Mouse (Mus musculus): ENCODE results near the gene Fam208a. TPM values are rescaled to one million over a fixed set of nuclear protein-coding genes. Genes with fewer than 3 reads are reported as not detected.

The Fam208a gene
- polyA plus RNA-seq, 1 experiment: 4.6 TPM

GRCm38 (mm10) chr14:27390663-27391062 lies 38.0 kb upstream of the Fam208a start:
- Histone ChIP-seq H3K27ac (ENCODE audit: insufficient read depth, low read length) (no peak overlapping the region), H3K36me3 (ENCODE audit: control insufficient read depth, insufficient read depth, low read length) (peaks cover 33% of the 10 kb centered on the region), H3K27me3 (ENCODE audit: control insufficient read depth, insufficient read depth, low read length) (no peaks in the 10 kb centered on the region), H3K4me3 (ENCODE audit: extremely low read depth, insufficient read depth, insufficient read length) (no peak overlapping the region), H3K4me1 (ENCODE audit: control insufficient read depth, insufficient read depth, insufficient read length) (peaks cover 4% of the 10 kb centered on the region; the same call in 1 of the 2 replicates)
- TF ChIP-seq CTCF (IDR thresholded peaks at IDR 0.05; ENCODE audit: extremely low read depth, insufficient read depth, insufficient read length, insufficient replicate concordance) (no peak), POLR2A (IDR thresholded peaks at IDR 0.05; ENCODE audit: low read depth, low read length) (no peak)
- WGBS: 38% methylated on average over 7 of the region's 7 CpGs
- no peak for DNase-seq (ENCODE audit: low read depth in 1 of 2, low spot score in 2 of 2)

GRCm38 (mm10) chr14:27391776-27392308 lies 36.8 kb upstream of the Fam208a start:
- Histone ChIP-seq H3K4me3 (ENCODE audit: extremely low read depth, insufficient read depth, insufficient read length) (no peak overlapping the region), H3K4me1 (ENCODE audit: control insufficient read depth, insufficient read depth, insufficient read length) (peaks cover 8% of the 10 kb centered on the region; the same call in 1 of the 2 replicates), H3K27me3 (ENCODE audit: control insufficient read depth, insufficient read depth, low read length) (no peaks in the 10 kb centered on the region), H3K36me3 (ENCODE audit: control insufficient read depth, insufficient read depth, low read length) (peaks cover 32% of the 10 kb centered on the region), H3K27ac (ENCODE audit: insufficient read depth, low read length) (peak overlapping the region; percentile 38; the same call in 1 of the 2 replicates)
- TF ChIP-seq POLR2A (IDR thresholded peaks at IDR 0.05; ENCODE audit: low read depth, low read length) (no peak), CTCF (IDR thresholded peaks at IDR 0.05; ENCODE audit: extremely low read depth, insufficient read depth, insufficient read length, insufficient replicate concordance) (no peak)
- no peak for DNase-seq (ENCODE audit: low read depth in 1 of 2, low spot score in 2 of 2)
- WGBS: 80% methylated on average over 9 of the region's 9 CpGs

GRCm38 (mm10) chr14:27392660-27393059 lies 36.0 kb upstream of the Fam208a start:
- Histone ChIP-seq H3K27ac (ENCODE audit: insufficient read depth, low read length) (no peak overlapping the region), H3K36me3 (ENCODE audit: control insufficient read depth, insufficient read depth, low read length) (peaks cover 28% of the 10 kb centered on the region), H3K4me1 (ENCODE audit: control insufficient read depth, insufficient read depth, insufficient read length) (peaks cover 11% of the 10 kb centered on the region; the same call in 1 of the 2 replicates), H3K27me3 (ENCODE audit: control insufficient read depth, insufficient read depth, low read length) (no peaks in the 10 kb centered on the region), H3K4me3 (ENCODE audit: extremely low read depth, insufficient read depth, insufficient read length) (no peak overlapping the region)
- TF ChIP-seq CTCF (IDR thresholded peaks at IDR 0.05; ENCODE audit: extremely low read depth, insufficient read depth, insufficient read length, insufficient replicate concordance): no peak
- no peak for TF ChIP-seq POLR2A (IDR thresholded peaks at IDR 0.05; ENCODE audit: low read depth, low read length)
- 88% methylated on average over 2 of the region's 2 CpGs for WGBS
- no peak for DNase-seq (ENCODE audit: low read depth in 1 of 2, low spot score in 2 of 2)

- Histone ChIP-seq H3K4me1 (ENCODE audit: control insufficient read depth, insufficient read depth, insufficient read length) (peaks cover 13% of the 10 kb centered on the region; the same call in 1 of the 2 replicates), H3K4me3 (ENCODE audit: extremely low read depth, insufficient read depth, insufficient read length) (no peak overlapping the region), H3K27ac (ENCODE audit: insufficient read depth, low read length) (no peak overlapping the region), H3K27me3 (ENCODE audit: control insufficient read depth, insufficient read depth, low read length) (no peaks in the 10 kb centered on the region), H3K36me3 (ENCODE audit: control insufficient read depth, insufficient read depth, low read length) (peaks cover 29% of the 10 kb centered on the region)
- no peak for TF ChIP-seq POLR2A (IDR thresholded peaks at IDR 0.05; ENCODE audit: low read depth, low read length)
- no peak for DNase-seq (ENCODE audit: low read depth in 1 of 2, low spot score in 2 of 2)
- WGBS: 92% methylated on average over 10 of the region's 10 CpGs
These were observed 34.8 kb upstream of the Fam208a start for GRCm38 (mm10) chr14:27393806-27394205.

- WGBS: 88% methylated on average over 7 of the region's 7 CpGs
- peaks cover 18% of the 10 kb centered on the region for H3K4me1 ChIP-seq (ENCODE audit: control insufficient read depth, insufficient read depth, insufficient read length)
- H3K4me3 ChIP-seq (ENCODE audit: extremely low read depth, insufficient read depth, insufficient read length): no peak overlapping the region
- H3K36me3 ChIP-seq (ENCODE audit: control insufficient read depth, insufficient read depth, low read length): peaks cover 45% of the 10 kb centered on the region
- H3K27ac ChIP-seq (ENCODE audit: insufficient read depth, low read length): no peak overlapping the region
- TF ChIP-seq CTCF (IDR thresholded peaks at IDR 0.05; ENCODE audit: extremely low read depth, insufficient read depth, insufficient read length, insufficient replicate concordance): no peak
- no peak for TF ChIP-seq POLR2A (IDR thresholded peaks at IDR 0.05; ENCODE audit: low read depth, low read length)
- DNase-seq (ENCODE audit: low read depth in 1 of 2, low spot score in 2 of 2): no peak
- H3K27me3 ChIP-seq (ENCODE audit: control insufficient read depth, insufficient read depth, low read length): no peaks in the 10 kb centered on the region
These were observed 32.2 kb upstream of the Fam208a start for GRCm38 (mm10) chr14:27396424-27396823.

GRCm38 (mm10) chr14:27397526-27397925 lies 31.1 kb upstream of the Fam208a start:
- Histone ChIP-seq H3K4me3 (ENCODE audit: extremely low read depth, insufficient read depth, insufficient read length) (no peak overlapping the region), H3K36me3 (ENCODE audit: control insufficient read depth, insufficient read depth, low read length) (peaks cover 46% of the 10 kb centered on the region), H3K27ac (ENCODE audit: insufficient read depth, low read length) (peak overlapping the region; percentile 68), H3K4me1 (ENCODE audit: control insufficient read depth, insufficient read depth, insufficient read length) (peaks cover 26% of the 10 kb centered on the region), H3K27me3 (ENCODE audit: control insufficient read depth, insufficient read depth, low read length) (no peaks in the 10 kb centered on the region)
- no peak for TF ChIP-seq POLR2A (IDR thresholded peaks at IDR 0.05; ENCODE audit: low read depth, low read length)
- no peak for TF ChIP-seq CTCF (IDR thresholded peaks at IDR 0.05; ENCODE audit: extremely low read depth, insufficient read depth, insufficient read length, insufficient replicate concordance)
- 37% methylated on average over 6 of the region's 6 CpGs for WGBS
- DNase-seq (ENCODE audit: low read depth in 1 of 2, low spot score in 2 of 2): peak in 1 of 2 experiments; percentile 36

- Histone ChIP-seq H3K27ac (ENCODE audit: insufficient read depth, low read length) (peak overlapping the region; percentile 45), H3K4me3 (ENCODE audit: extremely low read depth, insufficient read depth, insufficient read length) (no peak overlapping the region), H3K27me3 (ENCODE audit: control insufficient read depth, insufficient read depth, low read length) (no peaks in the 10 kb centered on the region), H3K4me1 (ENCODE audit: control insufficient read depth, insufficient read depth, insufficient read length) (peaks cover 35% of the 10 kb centered on the region), H3K36me3 (ENCODE audit: control insufficient read depth, insufficient read depth, low read length) (peaks cover 43% of the 10 kb centered on the region)
- TF ChIP-seq CTCF (IDR thresholded peaks at IDR 0.05; ENCODE audit: extremely low read depth, insufficient read depth, insufficient read length, insufficient replicate concordance) (no peak), POLR2A (IDR thresholded peaks at IDR 0.05; ENCODE audit: low read depth, low read length) (no peak)
- DNase-seq (ENCODE audit: low read depth in 1 of 2, low spot score in 2 of 2): no peak
- WGBS: 45% methylated on average over 6 of the region's 6 CpGs
These were observed 28.1 kb upstream of the Fam208a start for GRCm38 (mm10) chr14:27400495-27400894.

Data from spleen, adult 2 months (tissue).